Mouse (Mus musculus): ENCODE results near the gene Ubr7.

GRCm38 (mm10) chr12:102769000-102769399 is 11.2 kb downstream of the Ubr7 start:
- TF ChIP-seq CTCF (IDR thresholded peaks at IDR 0.05; ENCODE audit: extremely low read depth, insufficient read depth, insufficient read length, insufficient replicate concordance): no peak
- no peak for TF ChIP-seq POLR2A (IDR thresholded peaks at IDR 0.05; ENCODE audit: low read depth, low read length)

All from spleen, adult 2 months (tissue).